Mouse (Mus musculus) midbrain, postnatal 0 days (tissue): Measurements from ENCODE around the gene Olfr458. TPM values are rescaled to one million over a fixed set of nuclear protein-coding genes. Genes with fewer than 3 reads are reported as not detected.

Experiments used
- ATAC-seq: fragments of 200-750 bp; cut with Nextera tagmentation; 2 replicates; pipeline ENCODE4 v1.8.0; 2017; ENCODE audit warnings: moderate number of reproducible peaks, mild to moderate bottlenecking, moderate TSS enrichment, moderate library complexity; ENCODE audit not compliant: low FRiP score
- DNase-seq: peaks from one replicate; pipeline ENCODE4 v3.0.0-alpha.2; 2015; ENCODE audit warnings: low spot score
- H3K27ac ChIP-seq: fragments of 300-500 bp; sonication (generic); 2 replicates; pipeline ENCODE4 v1.5.1; 2014; ENCODE audit warnings: low read depth, mild to moderate bottlenecking, low read length, mixed read lengths
- H3K27me3 ChIP-seq: fragments of 300-500 bp; sonication (generic); 2 replicates; pipeline ENCODE4 v1.6.1; 2014; ENCODE audit warnings: low read length, control low read depth, mixed read lengths; ENCODE audit not compliant: insufficient read depth
- H3K36me3 ChIP-seq: fragments of 300-500 bp; sonication (generic); 2 replicates; pipeline ENCODE4 v1.6.1; 2014; ENCODE audit warnings: low read length, control low read depth, mixed read lengths; ENCODE audit not compliant: insufficient read depth
- H3K4me1 ChIP-seq: fragments of 300-500 bp; sonication (generic); 2 replicates; pipeline ENCODE4 v1.6.1; 2014; ENCODE audit warnings: mild to moderate bottlenecking, control low read depth, antibody characterized with exemption, low read length, mixed read lengths; ENCODE audit not compliant: insufficient read depth
- H3K4me2 ChIP-seq: fragments of 300-500 bp; sonication (generic); 2 replicates; pipeline ENCODE4 v1.6.1; 2014; ENCODE audit warnings: low read depth, mild to moderate bottlenecking, low read length, mixed read lengths; ENCODE audit not compliant: poor library complexity, severe bottlenecking
- H3K4me3 ChIP-seq: fragments of 300-500 bp; sonication (generic); 2 replicates; pipeline ENCODE4 v1.5.1; 2014; ENCODE audit warnings: low read depth, mild to moderate bottlenecking, low read length, moderate library complexity
- H3K9ac ChIP-seq: fragments of 300-500 bp; sonication (generic); replicated peaks from 2 replicates; pipeline ENCODE4 v1.6.1; 2014; ENCODE audit warnings: mild to moderate bottlenecking, low read length, moderate library complexity, mixed read lengths; ENCODE audit not compliant: poor library complexity, severe bottlenecking
- H3K9me3 ChIP-seq: fragments of 300-500 bp; sonication (generic); 2 replicates; pipeline ENCODE4 v1.6.1; 2016; ENCODE audit warnings: low read length, control low read depth
- CTCF ChIP-seq: IDR thresholded peaks from 2 replicates; pipeline ENCODE4 v1.5.1; 2016; ENCODE audit warnings: antibody characterized with exemption, mild to moderate bottlenecking
- WGBS: fragments of 180-500 bp; shearing (Covaris S2); extraction: QIAGEN DNeasy Blood & Tissue Kit; methylation state at CpG from one replicate; pipeline ENCODE4 v1.1.7; 2014; 5-methylcytosine and 5-hydroxymethylcytosine counted together
- polyA plus RNA-seq: library from polyadenylated mRNA; unstranded; fragments of >200 nt; fragmentation: Nextera tagmentation; extraction: Ambion mirVana; gene quantifications from 2 replicates; pipeline ENCODE4 v1.2.1, GENCODE M21; 2015
- total RNA-seq: library from RNA; depleted of rRNA; stranded (reverse); fragments of >200 nt; gene quantifications from 2 replicates; pipeline ENCODE4 v1.2.3, GENCODE M21; 2014

Olfr458 gene
- total and polyA plus RNA-seq, 2 experiments from 2014 or later: not detected

DNA sequence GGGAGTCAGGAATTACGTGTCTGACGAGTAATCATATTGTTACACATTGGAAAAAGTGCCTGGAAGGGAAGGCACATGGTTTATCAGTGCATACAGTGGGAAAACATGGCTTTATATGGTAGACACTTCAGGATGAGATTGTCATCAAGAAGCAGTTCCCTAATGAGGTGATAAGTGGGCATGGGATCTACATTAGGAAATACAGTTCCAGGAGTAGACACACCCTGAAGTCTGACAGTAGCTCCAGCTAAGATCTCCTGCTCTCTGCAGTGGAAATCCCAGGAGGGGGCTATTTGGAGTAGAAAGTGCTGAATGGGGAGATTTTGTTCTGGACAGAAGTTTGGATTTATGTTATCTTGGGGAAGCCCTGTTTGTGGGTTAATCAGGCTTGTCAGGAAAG lies 23.6 kb downstream of the Olfr458 start:
- TF ChIP-seq CTCF: no peak
- no peak overlapping the region for H3K4me2 ChIP-seq
- H3K27me3 ChIP-seq: no peaks in the 10 kb centered on the region
- ATAC-seq (no peak), DNase-seq (no peak)
- no peak overlapping the region for H3K27ac ChIP-seq
- no peaks in the 10 kb centered on the region for H3K9me3 ChIP-seq
- H3K4me1 ChIP-seq: no peaks in the 10 kb centered on the region
- no peak overlapping the region for H3K9ac ChIP-seq
- H3K36me3 ChIP-seq: no peaks in the 10 kb centered on the region
- H3K4me3 ChIP-seq: no peak overlapping the region
- 60% methylated on average over 2 of the region's 2 CpGs for WGBS

DNA sequence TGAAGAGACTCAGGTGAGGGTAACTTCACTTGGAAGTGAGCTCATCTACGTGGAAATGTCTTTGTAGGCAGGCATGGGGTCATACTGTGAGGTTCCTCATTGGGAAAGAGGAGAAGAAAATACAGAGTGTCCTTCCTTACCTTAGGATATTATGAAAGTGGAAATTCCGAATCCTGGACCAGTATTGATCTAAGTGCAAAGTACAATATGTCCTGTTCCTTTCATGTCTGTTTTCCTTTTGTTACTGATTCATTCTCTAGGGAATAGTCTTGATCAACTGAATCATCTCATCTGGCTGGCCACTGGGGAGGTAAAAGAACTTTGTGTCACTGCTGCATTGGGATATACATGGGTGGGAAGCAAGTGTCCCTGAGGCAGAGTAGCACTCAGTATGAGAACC lies 29.5 kb downstream of the Olfr458 start:
- ATAC-seq (no peak), DNase-seq (no peak)
- H3K36me3 ChIP-seq: no peaks in the 10 kb centered on the region
- H3K4me1 ChIP-seq: no peaks in the 10 kb centered on the region
- H3K27me3 ChIP-seq: no peaks in the 10 kb centered on the region
- H3K9ac ChIP-seq: no peak overlapping the region
- no peak overlapping the region for H3K4me3 ChIP-seq
- no peak overlapping the region for H3K4me2 ChIP-seq
- no peaks in the 10 kb centered on the region for H3K9me3 ChIP-seq
- no peak for TF ChIP-seq CTCF
- 67% methylated on average over 2 of the region's 2 CpGs for WGBS
- H3K27ac ChIP-seq: no peak overlapping the region

- DNase-seq: no peak
- Histone ChIP-seq H3K36me3 (no peaks in the 10 kb centered on the region), H3K9ac (no peak within 1 kb of the TSS), H3K4me3 (no peak within 1 kb of the TSS), H3K27me3 (no peaks in the 10 kb centered on the region), H3K4me1 (no peaks in the 10 kb centered on the region), H3K27ac (no peak within 1 kb of the TSS), H3K9me3 (no peaks in the 10 kb centered on the region), H3K4me2 (no peak within 1 kb of the TSS)
- WGBS: 88% methylated on average over 6 of the region's 6 CpGs
- TF ChIP-seq CTCF: no peak
- ATAC-seq: no peak
These were observed 30.6 kb downstream of the Olfr458 start, which contains the start of gene Tas2r126 for GRCm38 (mm10) chr6:42434446-42434845. Gene Tas2r126, plus strand, starts transcription at chr6:42434535.

DNA sequence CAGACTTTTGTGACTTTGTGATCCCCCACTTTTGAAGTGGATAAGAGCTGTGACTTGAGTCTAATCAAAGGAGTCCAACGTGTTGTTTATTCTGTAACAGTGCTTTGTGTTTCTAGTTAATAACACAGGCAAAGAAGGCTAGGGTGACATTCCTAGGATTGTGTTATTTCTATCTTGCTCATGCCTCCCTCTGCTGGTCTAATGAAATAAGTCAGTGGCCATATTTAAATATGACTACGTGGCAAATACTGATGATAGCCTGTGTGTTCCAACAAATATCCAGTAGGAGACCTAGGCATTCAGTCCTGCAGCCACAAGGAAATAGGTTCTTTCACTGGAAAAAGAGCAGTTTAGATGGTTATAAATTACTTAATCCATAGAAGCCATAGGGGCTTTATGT lies 31.4 kb downstream of the Olfr458 start:
- Histone ChIP-seq H3K27me3 (no peaks in the 10 kb centered on the region), H3K9me3 (no peaks in the 10 kb centered on the region), H3K4me1 (no peaks in the 10 kb centered on the region), H3K9ac (no peak overlapping the region), H3K4me3 (no peak overlapping the region), H3K36me3 (no peaks in the 10 kb centered on the region), H3K27ac (no peak overlapping the region), H3K4me2 (no peak overlapping the region)
- no peak for ATAC-seq
- TF ChIP-seq CTCF: peak; percentile 28
- WGBS: 57% methylated on average over 2 of the region's 2 CpGs
- no peak for DNase-seq

- WGBS: 90% methylated on average over 4 of the region's 4 CpGs
- H3K4me1 ChIP-seq: no peaks in the 10 kb centered on the region
- no peak overlapping the region for H3K4me2 ChIP-seq
- H3K4me3 ChIP-seq: no peak overlapping the region
- no peak overlapping the region for H3K9ac ChIP-seq
- no peak for TF ChIP-seq CTCF
- H3K27me3 ChIP-seq: no peaks in the 10 kb centered on the region
- DNase-seq: no peak
- no peak overlapping the region for H3K27ac ChIP-seq
- no peaks in the 10 kb centered on the region for H3K36me3 ChIP-seq
- ATAC-seq: no peak
- H3K9me3 ChIP-seq: no peaks in the 10 kb centered on the region
These were observed 38.7 kb downstream of the Olfr458 start for GRCm38 (mm10) chr6:42426337-42426736.

DNA sequence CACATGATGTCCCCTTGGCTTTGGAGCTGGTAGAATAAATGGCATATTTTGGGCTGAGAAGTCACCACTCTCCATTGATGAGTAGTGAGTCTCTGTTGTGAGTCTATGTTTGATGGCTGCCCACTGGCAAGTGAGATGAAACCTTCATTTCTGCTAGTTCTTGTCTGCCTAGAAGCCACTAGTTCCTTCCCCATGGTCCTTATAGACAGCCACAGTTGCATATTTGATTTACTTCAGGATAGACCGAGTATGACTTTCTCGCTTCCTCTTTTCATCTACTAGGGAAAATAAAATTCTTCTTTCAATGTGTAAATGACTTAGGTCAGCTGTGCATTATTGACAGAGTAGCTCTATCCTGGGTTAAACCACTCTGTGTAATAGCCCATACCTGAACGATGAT lies 40.5 kb downstream of the Olfr458 start:
- DNase-seq: no peak
- TF ChIP-seq CTCF: no peak
- H3K4me2 ChIP-seq: no peak overlapping the region
- ATAC-seq: no peak
- no peak overlapping the region for H3K4me3 ChIP-seq
- no peak overlapping the region for H3K9ac ChIP-seq
- no peaks in the 10 kb centered on the region for H3K27me3 ChIP-seq
- H3K9me3 ChIP-seq: no peaks in the 10 kb centered on the region
- no peak overlapping the region for H3K27ac ChIP-seq
- H3K36me3 ChIP-seq: no peaks in the 10 kb centered on the region
- H3K4me1 ChIP-seq: no peaks in the 10 kb centered on the region
- 96% methylated on average over 3 of the region's 3 CpGs for WGBS
